Mouse (Mus musculus) kidney, adult 2 months (tissue): ENCODE measurements around the gene Amfr.

Source experiments
- CTCF ChIP-seq: fragments of 200-500 bp; conservative IDR thresholded peaks from 2 replicates; pipeline ENCODE4 v1.5.1; 2011; ENCODE audit warnings: low read depth, mild to moderate bottlenecking, control low read depth, low read length, moderate library complexity, mixed read lengths; ENCODE audit not compliant: insufficient read depth, insufficient read length
- POLR2A ChIP-seq: fragments of 200-500 bp; IDR thresholded peaks from one replicate; pipeline ENCODE4 v1.6.1; 2011; ENCODE audit warnings: low read depth, low read length, control low read depth

GRCm38 (mm10) chr8:93941636-93942054 is 71.0 kb downstream of the Amfr start:
- no peak for TF ChIP-seq POLR2A
- no peak for TF ChIP-seq CTCF
